Mouse (Mus musculus) 416B (cell line): Measurements from ENCODE around the gene Slc25a42.
A peak's percentile ranks its signal among the peaks of the same experiment; 100 is the strongest.

Source experiments
- DNase-seq: peaks from one replicate; pipeline ENCODE4 v3.0.0; 2011; ENCODE audit warnings: low read depth

Slc25a42 gene

DNA sequence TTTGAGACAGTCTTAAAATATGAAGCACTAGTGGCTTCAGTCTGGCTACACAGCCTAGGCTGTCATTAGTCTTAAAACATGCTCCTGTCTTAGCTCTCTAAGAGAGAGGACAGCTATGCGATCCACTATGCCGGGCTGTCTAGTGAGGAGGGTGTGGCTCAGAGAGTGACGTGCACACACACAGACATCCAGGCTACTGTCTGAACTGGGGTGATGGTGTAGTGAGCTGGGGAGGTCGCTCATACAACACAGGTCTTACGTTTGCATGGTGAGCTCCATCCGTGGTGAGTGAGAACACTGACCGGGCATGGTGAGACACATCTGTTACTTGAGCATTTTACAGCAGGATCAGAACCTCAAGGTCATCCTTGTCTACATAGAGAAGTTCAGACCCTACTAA is 40.9 kb downstream of the Slc25a42 start:
- DNase-seq: no peak

DNA sequence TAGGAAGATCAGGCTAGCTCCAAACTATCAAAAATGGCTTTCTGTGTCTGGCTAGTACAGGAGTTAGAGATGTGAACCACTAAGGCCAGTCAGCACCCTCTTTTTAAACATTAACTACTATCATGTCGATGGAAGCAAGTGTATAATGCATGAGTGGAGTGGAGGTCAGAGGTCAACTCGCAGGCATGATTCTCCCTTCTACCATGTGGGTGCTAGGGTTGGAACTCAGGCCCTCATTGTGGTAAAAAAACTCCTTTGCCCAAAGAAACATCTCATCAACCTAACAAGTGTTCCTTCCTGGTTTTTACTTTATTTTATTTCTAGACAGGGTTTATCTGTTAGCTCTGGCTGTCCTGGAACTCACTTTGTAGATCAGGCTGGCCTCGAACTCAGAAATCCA is 41.4 kb downstream of the Slc25a42 start:
- DNase-seq: no peak

- DNase-seq: no peak
Measured at GRCm38 (mm10) chr8:70170116-70170515, 42.0 kb downstream of the Slc25a42 start.

DNA sequence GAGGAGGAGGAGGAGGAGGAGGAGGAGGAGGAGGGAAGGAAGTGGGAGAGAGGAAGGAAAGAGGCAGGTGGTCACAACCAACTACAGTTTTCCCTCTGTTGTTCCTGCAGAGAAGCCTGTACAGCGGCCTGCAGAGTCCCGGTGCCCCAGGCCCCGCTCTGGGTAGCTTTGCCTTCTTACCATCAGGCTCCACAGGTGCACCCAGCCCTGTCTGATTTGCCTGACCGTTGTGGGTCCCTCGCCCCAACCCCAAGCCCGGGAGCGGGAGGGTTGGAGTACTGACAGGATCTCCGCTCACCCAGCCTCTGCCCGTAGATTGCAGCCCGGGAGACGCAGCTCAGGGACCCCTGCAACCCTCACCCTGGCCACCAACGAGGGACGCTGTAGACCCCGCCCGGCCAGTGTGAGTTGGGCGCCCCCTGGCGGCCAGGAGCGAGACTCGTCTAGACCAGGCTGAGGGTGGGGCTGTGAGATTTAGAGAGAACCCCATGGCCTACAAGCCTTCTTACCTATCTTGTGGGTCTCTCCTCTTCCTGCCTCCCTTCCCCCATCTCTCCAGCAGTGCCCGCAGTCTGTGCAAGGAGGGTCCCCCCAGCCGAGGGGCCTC is 45.5 kb downstream of the Slc25a42 start:
- DNase-seq: peak; percentile 57

DNA sequence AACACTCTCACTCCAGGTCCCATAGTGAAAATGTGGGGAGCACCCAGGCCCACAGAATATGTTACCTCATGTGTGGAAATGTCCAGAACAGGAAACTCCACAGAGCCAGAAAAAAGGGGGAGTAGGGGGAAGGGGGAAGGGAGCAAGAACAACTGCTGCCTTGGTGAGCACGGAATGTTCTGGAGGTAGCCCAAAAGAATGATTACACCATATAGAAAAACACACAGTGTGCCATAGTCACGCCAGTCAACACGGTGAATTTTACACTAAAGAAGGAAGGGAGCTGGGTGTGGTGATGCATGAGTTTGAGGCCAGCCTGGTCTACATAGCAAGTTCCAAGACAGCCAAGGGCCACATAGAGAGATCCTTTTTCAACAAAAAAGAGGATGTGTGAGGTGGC is 48.8 kb downstream of the Slc25a42 start:
- no peak for DNase-seq

GRCm38 (mm10) chr8:70160015-70160414 is 52.1 kb downstream of the Slc25a42 start:
- no peak for DNase-seq

- no peak for DNase-seq
Measured at GRCm38 (mm10) chr8:70159211-70159610, 52.9 kb downstream of the Slc25a42 start.

- DNase-seq: peak; percentile 76
Measured at GRCm38 (mm10) chr8:70158069-70158853, 53.8 kb downstream of the Slc25a42 start.

GRCm38 (mm10) chr8:70157240-70157800 is 54.8 kb downstream of the Slc25a42 start:
- no peak for DNase-seq

GRCm38 (mm10) chr8:70152537-70153257 is 59.4 kb downstream of the Slc25a42 start:
- no peak for DNase-seq

DNA sequence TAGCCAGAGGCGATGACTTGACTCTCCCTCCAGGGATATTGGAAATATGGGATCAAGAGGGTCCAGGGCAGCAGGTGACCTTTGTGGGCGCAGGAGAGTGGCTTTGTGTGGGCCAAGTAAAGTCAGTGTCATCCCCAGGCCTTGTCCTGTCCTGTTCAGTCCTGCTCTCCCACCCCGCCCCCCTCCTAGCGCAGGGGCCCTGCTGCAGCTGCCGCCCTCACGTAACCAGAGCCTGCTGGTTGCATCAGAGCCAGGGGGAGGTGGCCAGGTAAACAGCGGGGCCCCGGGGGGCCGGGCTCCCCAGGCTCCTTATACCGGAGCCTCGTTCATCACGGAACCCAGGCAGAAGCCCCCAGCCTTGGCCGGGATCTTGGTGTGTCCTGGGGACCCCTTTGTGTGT is 61.9 kb downstream of the Slc25a42 start:
- no peak for DNase-seq

GRCm38 (mm10) chr8:70147678-70148607 is 64.2 kb downstream of the Slc25a42 start:
- DNase-seq: peak; percentile 84

DNA sequence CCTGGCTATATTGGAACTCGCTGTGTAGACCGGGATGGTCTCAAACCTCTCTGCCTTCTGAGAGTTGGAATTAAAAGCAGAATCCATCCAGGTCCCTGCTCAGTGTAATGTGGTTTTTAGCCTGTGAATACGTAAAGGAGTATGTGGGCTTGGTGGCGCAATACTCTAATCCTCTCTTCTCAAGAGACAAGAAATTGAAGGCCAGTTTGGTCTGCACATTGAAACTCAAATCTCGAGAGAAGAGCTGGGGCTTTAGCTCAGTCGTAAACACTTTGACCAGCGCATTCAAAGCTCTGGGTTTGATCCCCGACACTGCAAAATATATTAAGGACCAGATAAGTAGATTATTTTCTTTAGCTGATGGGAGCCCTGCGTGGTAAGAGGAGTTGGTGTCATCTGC is 72.1 kb downstream of the Slc25a42 start:
- DNase-seq: peak; percentile 83

GRCm38 (mm10) chr8:70139026-70139857 is 72.9 kb downstream of the Slc25a42 start, which contains the start of the genes Rfxank, Borcs8 and Mef2b:
Gene Rfxank (minus strand): TSS chr8:70139154.
Gene Borcs8 (plus strand): TSS chr8:70139499.
Gene Mef2b (plus strand): TSS chr8:70139711.
- peak; percentile 100 for DNase-seq

DNA sequence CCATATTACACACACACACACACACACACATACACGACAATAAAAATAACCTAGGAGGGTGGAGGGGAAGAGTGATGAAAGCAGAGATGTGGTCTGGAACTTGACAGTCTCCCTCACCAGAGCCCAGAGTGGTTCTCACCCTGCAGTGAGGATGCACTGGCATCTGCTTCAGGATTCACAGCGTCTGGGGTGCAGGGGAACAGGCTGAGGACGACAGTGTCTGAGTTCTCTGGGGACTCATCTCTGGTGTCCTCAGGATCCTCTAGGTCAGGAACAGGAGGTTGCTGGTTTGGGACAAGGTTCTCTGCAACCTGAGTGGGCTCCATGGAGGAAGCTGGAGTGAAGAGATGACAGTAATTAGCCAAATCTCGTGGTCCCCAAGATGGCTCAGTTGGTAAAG is 74.2 kb downstream of the Slc25a42 start:
- no peak for DNase-seq

DNA sequence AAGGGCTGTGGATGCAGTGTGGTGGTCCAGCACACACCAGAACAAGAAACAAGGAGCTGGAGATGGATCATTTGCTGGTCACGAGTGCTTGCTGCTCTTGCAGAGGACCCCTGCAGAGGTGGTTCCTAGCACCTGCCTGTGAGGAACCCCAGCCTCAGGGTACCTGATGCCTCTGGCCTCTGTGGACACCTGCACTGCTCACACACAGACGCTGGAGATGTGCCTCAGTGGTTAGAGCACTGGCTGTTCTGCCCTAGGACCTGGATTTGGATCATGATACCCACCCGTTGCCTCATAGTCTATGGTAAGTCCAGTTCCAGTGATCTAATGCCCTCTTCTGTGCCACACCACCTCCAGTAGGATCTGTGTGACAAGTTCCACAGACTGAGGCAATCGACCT is 75.5 kb downstream of the Slc25a42 start:
- DNase-seq: no peak

- DNase-seq: no peak
Measured at GRCm38 (mm10) chr8:70134931-70135330, 77.2 kb downstream of the Slc25a42 start.
